Mouse (Mus musculus): ENCODE results near the gene Ap2s1. TPM values are rescaled to one million over a fixed set of nuclear protein-coding genes. Genes with fewer than 3 reads are reported as not detected.

The Ap2s1 gene
- 173 and 200 TPM in 2 replicates for polyA plus RNA-seq (2011; ENCODE audit: insufficient read depth, insufficient read length, low replicate concordance, missing spikeins)

GRCm38 (mm10) chr7:16738073-16738696 lies at the start of gene Ap2s1:
Ap2s1 (plus strand) TSS chr7:16738410.
- TF ChIP-seq CTCF (IDR thresholded peaks at IDR 0.05; ENCODE audit: control insufficient read depth, insufficient read depth, low read length) (no peak), POLR2A (IDR thresholded peaks at IDR 0.05; ENCODE audit: borderline replicate concordance, control insufficient read depth, low read depth, low read length) (peak; percentile 66; the same call in 1 of the 2 replicates)
- peaks cover 2% of the 10 kb centered on the region; the same call in 1 of the 2 replicates for H3K4me1 ChIP-seq (ENCODE audit: control insufficient read depth, insufficient read depth, low read length)
- H3K4me3 ChIP-seq (replicated peaks; ENCODE audit: control insufficient read depth, low read depth, low read length) = peak within 1 kb of the TSS; percentile 88
- H3K27ac ChIP-seq (ENCODE audit: control insufficient read depth, insufficient read depth, low read depth, low read length, poor library complexity) = peak within 1 kb of the TSS; percentile 26; the same call in 1 of the 2 replicates
- under 1% methylated on average over 34 of the region's 34 CpGs for WGBS

- H3K4me3 ChIP-seq (replicated peaks; ENCODE audit: control insufficient read depth, low read depth, low read length) = no peak overlapping the region
- H3K4me1 ChIP-seq (ENCODE audit: control insufficient read depth, insufficient read depth, low read length) = no peaks in the 10 kb centered on the region
- TF ChIP-seq POLR2A (IDR thresholded peaks at IDR 0.05; ENCODE audit: borderline replicate concordance, control insufficient read depth, low read depth, low read length) (no peak), CTCF (IDR thresholded peaks at IDR 0.05; ENCODE audit: control insufficient read depth, insufficient read depth, low read length) (no peak)
- H3K27ac ChIP-seq (ENCODE audit: control insufficient read depth, insufficient read depth, low read depth, low read length, poor library complexity) = no peak overlapping the region
- 57% methylated on average over 5 of the region's 5 CpGs for WGBS
These were observed 49.0 kb upstream of the Ap2s1 start for GRCm38 (mm10) chr7:16689196-16689595.

- WGBS = 35% methylated on average over 3 of the region's 3 CpGs
- 0 out of 2 replicates have a peak, but pooled peaks have one; percentile 24 for TF ChIP-seq CTCF (IDR thresholded peaks at IDR 0.05; ENCODE audit: control insufficient read depth, insufficient read depth, low read length)
- TF ChIP-seq POLR2A (IDR thresholded peaks at IDR 0.05; ENCODE audit: borderline replicate concordance, control insufficient read depth, low read depth, low read length) = no peak
- Histone ChIP-seq H3K27ac (ENCODE audit: control insufficient read depth, insufficient read depth, low read depth, low read length, poor library complexity) (no peak overlapping the region), H3K4me3 (replicated peaks; ENCODE audit: control insufficient read depth, low read depth, low read length) (no peak overlapping the region), H3K4me1 (ENCODE audit: control insufficient read depth, insufficient read depth, low read length) (no peaks in the 10 kb centered on the region)
These were observed 43.2 kb upstream of the Ap2s1 start for GRCm38 (mm10) chr7:16695025-16695424.

GRCm38 (mm10) chr7:16699042-16699441 lies 39.2 kb upstream of the Ap2s1 start:
- TF ChIP-seq POLR2A (IDR thresholded peaks at IDR 0.05; ENCODE audit: borderline replicate concordance, control insufficient read depth, low read depth, low read length) (no peak), CTCF (IDR thresholded peaks at IDR 0.05; ENCODE audit: control insufficient read depth, insufficient read depth, low read length) (peak; percentile 58; the same call in 1 of the 2 replicates)
- 30% methylated on average over 2 of the region's 2 CpGs for WGBS
- Histone ChIP-seq H3K27ac (ENCODE audit: control insufficient read depth, insufficient read depth, low read depth, low read length, poor library complexity) (no peak overlapping the region), H3K4me1 (ENCODE audit: control insufficient read depth, insufficient read depth, low read length) (no peaks in the 10 kb centered on the region), H3K4me3 (replicated peaks; ENCODE audit: control insufficient read depth, low read depth, low read length) (no peak overlapping the region)

GRCm38 (mm10) chr7:16700583-16700982 lies 37.6 kb upstream of the Ap2s1 start:
- Histone ChIP-seq H3K4me3 (replicated peaks; ENCODE audit: control insufficient read depth, low read depth, low read length) (no peak overlapping the region), H3K27ac (ENCODE audit: control insufficient read depth, insufficient read depth, low read depth, low read length, poor library complexity) (no peak overlapping the region), H3K4me1 (ENCODE audit: control insufficient read depth, insufficient read depth, low read length) (no peaks in the 10 kb centered on the region)
- TF ChIP-seq CTCF (IDR thresholded peaks at IDR 0.05; ENCODE audit: control insufficient read depth, insufficient read depth, low read length) = no peak
- no peak for TF ChIP-seq POLR2A (IDR thresholded peaks at IDR 0.05; ENCODE audit: borderline replicate concordance, control insufficient read depth, low read depth, low read length)
- WGBS = 72% methylated on average over 5 of the region's 5 CpGs

- no peak overlapping the region for H3K4me3 ChIP-seq (replicated peaks; ENCODE audit: control insufficient read depth, low read depth, low read length)
- WGBS = 28% methylated on average over 9 of the region's 9 CpGs
- H3K4me1 ChIP-seq (ENCODE audit: control insufficient read depth, insufficient read depth, low read length) = no peaks in the 10 kb centered on the region
These were observed 31.8 kb upstream of the Ap2s1 start for GRCm38 (mm10) chr7:16706385-16706784.

GRCm38 (mm10) chr7:16708244-16708643 lies 30.0 kb upstream of the Ap2s1 start:
- H3K27ac ChIP-seq (ENCODE audit: control insufficient read depth, insufficient read depth, low read depth, low read length, poor library complexity) = no peak overlapping the region
- TF ChIP-seq CTCF (IDR thresholded peaks at IDR 0.05; ENCODE audit: control insufficient read depth, insufficient read depth, low read length) (no peak), POLR2A (IDR thresholded peaks at IDR 0.05; ENCODE audit: borderline replicate concordance, control insufficient read depth, low read depth, low read length) (no peak)
- 70% methylated on average over 9 of the region's 9 CpGs for WGBS
- H3K4me3 ChIP-seq (replicated peaks; ENCODE audit: control insufficient read depth, low read depth, low read length) = no peak overlapping the region
- no peaks in the 10 kb centered on the region for H3K4me1 ChIP-seq (ENCODE audit: control insufficient read depth, insufficient read depth, low read length)

More at GRCm38 (mm10) chr7:16706385-16706784, 31.8 kb upstream of the Ap2s1 start:
- TF ChIP-seq CTCF (IDR thresholded peaks at IDR 0.05; ENCODE audit: control insufficient read depth, insufficient read depth, low read length) (no peak), POLR2A (IDR thresholded peaks at IDR 0.05; ENCODE audit: borderline replicate concordance, control insufficient read depth, low read depth, low read length) (no peak)
- no peak overlapping the region for H3K27ac ChIP-seq (ENCODE audit: control insufficient read depth, insufficient read depth, low read depth, low read length, poor library complexity)

- Histone ChIP-seq H3K4me1 (ENCODE audit: control insufficient read depth, insufficient read depth, low read length) (no peaks in the 10 kb centered on the region), H3K27ac (ENCODE audit: control insufficient read depth, insufficient read depth, low read depth, low read length, poor library complexity) (no peak overlapping the region), H3K4me3 (replicated peaks; ENCODE audit: control insufficient read depth, low read depth, low read length) (no peak overlapping the region)
- TF ChIP-seq CTCF (IDR thresholded peaks at IDR 0.05; ENCODE audit: control insufficient read depth, insufficient read depth, low read length) (peak; percentile 28; the same call in 1 of the 2 replicates), POLR2A (IDR thresholded peaks at IDR 0.05; ENCODE audit: borderline replicate concordance, control insufficient read depth, low read depth, low read length) (no peak)
- 67% methylated on average over 5 of the region's 5 CpGs for WGBS
These were observed 27.6 kb upstream of the Ap2s1 start for GRCm38 (mm10) chr7:16710604-16711003.

Measured in bone marrow, adult 2 months (tissue).